Mouse (Mus musculus) layer of hippocampus, postnatal 14 days (tissue): Measurements from ENCODE around the gene Herpud1. TPM values are rescaled to one million over a fixed set of nuclear protein-coding genes. Genes with fewer than 3 reads are reported as not detected.

Experiments
- DNase-seq, 2 experiments: peaks; one replicate each; pipeline ENCODE4 v3.0.0; 2021 to 2022; ENCODE audit warnings: low spot score in 2 of 2, mixed read lengths in 1 of 2
- total RNA-seq, 2 experiments: library from RNA; stranded (reverse); gene quantifications; 2 replicates each; pipeline ENCODE4 v1.2.3; 2021

Herpud1 gene
- total RNA-seq, 2 experiments from 2014 or later, result 43.9 to 56.6 TPM

GRCm38 (mm10) chr8:94372955-94373599, 13.2 kb upstream of the Herpud1 start:
- no peak for DNase-seq

GRCm38 (mm10) chr8:94375551-94375991, 10.7 kb upstream of the Herpud1 start:
- no peak for DNase-seq

GRCm38 (mm10) chr8:94376176-94376575, 10.1 kb upstream of the Herpud1 start:
- no peak for DNase-seq

- DNase-seq, result no peak
Observed at GRCm38 (mm10) chr8:94376580-94376979, 9.7 kb upstream of the Herpud1 start.

GRCm38 (mm10) chr8:94377031-94377430, 9.2 kb upstream of the Herpud1 start:
- no peak for DNase-seq

- no peak for DNase-seq
Observed at GRCm38 (mm10) chr8:94377714-94378205, 8.5 kb upstream of the Herpud1 start.

GRCm38 (mm10) chr8:94378763-94379415, 7.3 kb upstream of the Herpud1 start:
- DNase-seq, result no peak

GRCm38 (mm10) chr8:94379686-94380085, 6.6 kb upstream of the Herpud1 start:
- no peak for DNase-seq

- no peak for DNase-seq
Observed at GRCm38 (mm10) chr8:94384166-94384565, 2.1 kb upstream of the Herpud1 start.

- no peak for DNase-seq
Observed at GRCm38 (mm10) chr8:94385506-94386213, 578 bp upstream of the Herpud1 start.

- peak; percentile 59 to 77 for DNase-seq
Observed at GRCm38 (mm10) chr8:94387027-94387684, 918 bp downstream of the Herpud1 start.

GRCm38 (mm10) chr8:94387785-94388184, 1.5 kb downstream of the Herpud1 start:
- no peak for DNase-seq

GRCm38 (mm10) chr8:94389531-94389930, 3.3 kb downstream of the Herpud1 start:
- DNase-seq, result no peak

GRCm38 (mm10) chr8:94390429-94390828, 4.2 kb downstream of the Herpud1 start:
- DNase-seq, result no peak

GRCm38 (mm10) chr8:94390910-94391309, 4.7 kb downstream of the Herpud1 start:
- no peak for DNase-seq

- peak; percentile 19 to 30 for DNase-seq
Observed at GRCm38 (mm10) chr8:94392147-94392546, 5.9 kb downstream of the Herpud1 start.

- no peak for DNase-seq
Observed at GRCm38 (mm10) chr8:94392648-94393047, 6.4 kb downstream of the Herpud1 start.

GRCm38 (mm10) chr8:94395851-94396540, 9.8 kb downstream of the Herpud1 start:
- DNase-seq, result no peak

GRCm38 (mm10) chr8:94396964-94397657, 10.9 kb downstream of the Herpud1 start:
- DNase-seq, result peak; percentile 34 to 43

GRCm38 (mm10) chr8:94398587-94398986, 12.3 kb downstream of the Herpud1 start:
- no peak for DNase-seq
